Mouse (Mus musculus): ENCODE measurements around the gene Igdcc4.

DNA sequence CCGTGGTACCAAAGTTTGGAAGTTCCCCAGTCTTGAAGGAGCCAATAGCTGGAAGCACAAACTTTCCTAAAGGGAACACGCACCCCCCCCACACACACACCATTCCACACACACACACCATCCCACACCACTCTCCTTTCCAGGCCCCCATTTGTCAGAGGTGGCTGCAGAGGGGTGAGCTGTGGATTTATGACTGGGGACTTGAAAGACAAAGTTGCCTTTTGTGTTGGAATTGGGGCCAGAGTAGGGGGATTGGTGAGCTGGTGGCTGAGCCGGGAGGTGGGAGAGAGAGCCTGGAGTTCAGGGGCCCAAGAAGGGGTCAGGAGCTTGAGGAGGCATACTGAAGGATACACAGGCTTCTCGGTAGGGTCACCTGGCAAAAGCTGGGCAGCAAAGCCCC, 67.7 kb downstream of the Igdcc4 start:
- TF ChIP-seq CTCF (IDR thresholded peaks at IDR 0.05; ENCODE audit: low read depth, low read length) = no peak
- TF ChIP-seq POLR2A (IDR thresholded peaks at IDR 0.05; ENCODE audit: borderline replicate concordance, low read depth, low read length) = no peak

All from bone marrow macrophage, adult 2 months (primary cell).